Mouse (Mus musculus) WW6 (cell line): ENCODE measurements at regions not wholly inside any gene's neighbourhood (a gene's known extent, or its start where the extent isn't known, plus 50 kb on each side); places are given as distances from the start of the nearest gene placed in this dataset.
"Not testable (repeated sequence)": the region's sequence is repeated elsewhere in the genome, so short reads cannot be mapped to it uniquely, and the experiment has no call there.

Source experiments
- DNase-seq: peaks from one replicate; pipeline ENCODE4 v3.0.0-alpha.2; 2013; ENCODE audit warnings: low read depth, low spot score

DNA sequence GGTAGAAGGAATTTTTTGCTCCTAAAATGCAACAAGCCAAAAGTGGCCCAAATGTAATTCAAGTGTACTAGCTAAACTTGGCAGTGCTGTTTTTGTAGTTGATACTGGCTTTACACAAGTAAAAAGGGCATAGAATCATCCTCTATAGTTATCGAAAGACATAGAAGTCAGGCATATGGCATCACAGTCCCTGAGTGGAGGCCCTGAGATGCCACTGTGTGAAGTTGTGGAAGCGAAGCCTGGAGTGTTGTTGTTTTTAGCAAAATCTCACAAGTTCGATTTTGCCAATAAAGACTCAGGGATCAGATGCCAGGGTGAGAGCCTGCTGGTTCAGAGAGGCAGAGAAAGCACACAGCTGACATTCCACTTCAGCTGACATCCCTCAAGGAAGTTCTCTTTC is 121.6 kb upstream of the C9orf72 start:
- DNase-seq = no peak

DNA sequence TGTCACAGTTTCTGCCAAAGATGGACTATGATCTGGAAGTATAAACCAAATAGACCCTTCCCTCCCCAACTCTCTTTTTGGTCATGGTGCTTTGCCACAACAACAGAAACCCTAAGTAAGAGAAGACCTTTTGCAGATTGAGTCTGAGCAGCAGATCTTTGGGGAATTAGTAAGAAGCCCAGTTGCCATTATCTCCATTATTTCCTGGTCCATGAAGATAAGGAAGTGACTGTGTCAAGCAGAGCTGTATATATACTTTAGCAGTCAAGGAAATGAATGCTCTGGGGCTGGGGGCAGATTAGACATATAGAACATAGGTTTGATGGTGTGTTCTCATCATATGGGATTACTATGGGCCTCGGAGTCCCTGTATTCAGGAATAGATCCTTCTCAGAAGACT is 117.8 kb upstream of the C9orf72 start:
- DNase-seq = no peak

DNA sequence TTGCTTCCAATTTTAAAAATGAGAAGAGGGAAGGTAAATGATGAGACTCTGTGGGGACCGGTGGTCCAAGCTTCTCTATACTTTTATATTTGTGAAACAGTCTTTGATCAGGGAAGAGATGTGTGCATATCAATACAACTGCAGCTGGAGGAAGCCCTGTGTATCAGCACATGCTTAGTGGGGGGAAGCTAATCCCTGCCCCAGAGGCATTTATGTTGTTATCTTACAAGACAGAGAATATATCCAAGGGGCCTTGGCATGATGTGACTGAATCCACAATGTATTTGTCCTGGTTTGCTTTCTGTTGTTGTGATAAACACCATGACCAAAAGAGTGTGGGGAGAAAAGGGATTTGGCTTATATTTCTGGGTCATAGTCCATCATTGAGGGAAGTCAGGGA is 105.2 kb upstream of the C9orf72 start:
- no peak for DNase-seq

DNA sequence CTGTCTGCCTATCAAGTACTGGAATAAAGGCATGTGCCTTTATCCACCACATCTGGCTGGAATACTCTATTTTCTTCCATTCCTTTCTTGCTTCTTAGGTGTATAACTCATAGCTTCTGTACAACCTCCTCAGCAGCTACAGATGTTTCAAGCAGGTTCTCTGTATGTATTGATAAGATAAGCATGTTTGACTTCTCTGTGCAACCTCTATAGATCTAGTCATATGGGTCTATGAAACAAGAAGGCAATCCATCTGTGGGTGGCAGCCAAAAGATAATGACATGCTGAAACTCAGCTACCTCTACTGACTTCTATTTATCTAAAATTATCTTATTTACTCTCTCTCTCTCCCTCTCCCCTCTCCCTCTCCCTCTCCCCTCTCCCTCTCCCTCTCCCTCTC is 99.3 kb upstream of the C9orf72 start:
- DNase-seq = no peak

- no peak for DNase-seq
Observed at GRCm38 (mm10) chr4:35322432-35323173, 96.6 kb upstream of the C9orf72 start.

- DNase-seq = peak; percentile 11
Observed at GRCm38 (mm10) chr4:35310396-35310977, 84.5 kb upstream of the C9orf72 start.

DNA sequence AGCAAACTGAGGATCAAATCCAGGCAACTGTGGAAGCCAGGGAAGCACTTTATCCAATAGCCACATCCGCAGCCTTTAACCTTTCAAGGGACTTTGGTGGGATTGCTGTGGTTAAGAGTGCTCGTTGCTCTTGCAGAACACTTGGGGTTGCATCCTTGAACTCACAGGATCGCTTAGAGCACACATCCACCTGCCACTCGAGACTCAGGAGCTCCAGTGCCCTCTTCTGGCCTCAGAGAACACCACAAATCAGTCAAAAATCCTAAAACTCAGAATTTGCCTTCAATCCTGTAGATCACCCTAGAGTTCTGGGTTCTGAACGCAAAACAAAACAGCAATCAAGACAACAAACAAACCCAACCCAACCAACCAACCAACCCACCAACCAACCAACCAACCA is 82.2 kb upstream of the C9orf72 start:
- no peak for DNase-seq

DNA sequence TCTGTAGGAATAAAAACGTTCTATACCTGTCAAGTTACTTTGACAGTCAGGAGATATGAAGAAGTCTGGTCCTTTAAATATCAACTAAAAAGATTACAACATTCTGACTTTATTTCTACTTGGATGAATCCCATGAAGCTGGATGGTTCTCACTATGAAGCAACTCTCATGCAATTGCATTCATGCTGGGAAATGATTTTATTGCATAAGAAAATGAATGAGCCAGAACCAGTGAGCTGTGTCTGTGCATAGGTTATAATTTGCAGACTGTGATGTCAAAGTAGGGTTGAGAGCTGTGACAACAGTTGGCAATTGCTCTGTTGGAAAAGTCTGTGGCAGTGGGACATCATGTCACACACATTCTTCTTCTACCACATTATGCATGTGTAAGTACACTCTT is 79.2 kb upstream of the C9orf72 start:
- no peak for DNase-seq

- DNase-seq = no peak
Observed at GRCm38 (mm10) chr4:35300848-35301247, 74.9 kb upstream of the C9orf72 start.

GRCm38 (mm10) chr4:35300374-35300773 is 74.4 kb upstream of the C9orf72 start:
- DNase-seq = not testable (repeated sequence)

GRCm38 (mm10) chr4:35284611-35285010 is 58.6 kb upstream of the C9orf72 start:
- no peak for DNase-seq
